13 mouse cellular contexts compared by ENCODE assay signal in genomic region chr4:106261901-106262560, GRCm38 (mm10). TPM values are rescaled to one million over a fixed set of nuclear protein-coding genes. Genes with fewer than 3 reads are reported as not detected.
DNase-seq lines count a peak whose midpoint lies in the region; ATAC-seq and TF ChIP-seq lines count a peak whose summit lies in the region.
"Had no signal": no experiment of that assay in that cellular context is flagged by ENCODE, and none has a peak within 500 bp of the region (broad histone marks: within the 10 kb centered on the region; RNA-seq: fewer than 3 reads in every experiment).

No protein-coding gene starts in this region.

- H3K9ac ChIP-seq in forebrain, embryonic 15.5 days (replicated peaks), result no peak overlapping the region
- H3K9ac ChIP-seq in forebrain, embryonic 12.5 days, result no peak overlapping the region
- H3K9ac ChIP-seq: embryonic facial prominence, embryonic 15.5 days had no signal

- H3K9me3 ChIP-seq in forebrain, embryonic 15.5 days, result no peaks in the 10 kb centered on the region
- H3K9me3 ChIP-seq in forebrain, embryonic 12.5 days, result no peaks in the 10 kb centered on the region
- H3K9me3 ChIP-seq: embryonic facial prominence, embryonic 15.5 days; G1E had no signal

- no peaks in the 10 kb centered on the region for H3K27me3 ChIP-seq in forebrain, embryonic 15.5 days
- H3K27me3 ChIP-seq in forebrain, embryonic 12.5 days, result no peaks in the 10 kb centered on the region
- no peaks in the 10 kb centered on the region for H3K27me3 ChIP-seq in kidney, adult 2 months (replicated peaks; ENCODE audit: control insufficient read depth, insufficient read depth, low read length)
- H3K27me3 ChIP-seq: embryonic facial prominence, embryonic 15.5 days had no signal

- H3K4me1 ChIP-seq in forebrain, embryonic 15.5 days, result peaks cover 18% of the 10 kb centered on the region
- H3K4me1 ChIP-seq in forebrain, embryonic 12.5 days, result no peaks in the 10 kb centered on the region
- peaks cover 25% of the 10 kb centered on the region; the same call in 1 of the 2 replicates for H3K4me1 ChIP-seq in kidney, adult 2 months (ENCODE audit: control insufficient read depth, insufficient read depth, low read length)

- WGBS in forebrain, embryonic 15.5 days, result 26% methylated on average over 3 of the region's 3 CpGs
- WGBS in forebrain, embryonic 12.5 days, result 70% methylated on average over 3 of the region's 3 CpGs
- 24% methylated on average over 3 of the region's 3 CpGs for WGBS in kidney, adult 2 months

- no peak overlapping the region for H3K4me2 ChIP-seq in forebrain, embryonic 15.5 days (replicated peaks)
- H3K4me2 ChIP-seq in forebrain, embryonic 12.5 days, result no peak overlapping the region
- H3K4me2 ChIP-seq: embryonic facial prominence, embryonic 15.5 days had no signal

- H3K36me3 ChIP-seq in forebrain, embryonic 15.5 days, result no peaks in the 10 kb centered on the region
- H3K36me3 ChIP-seq in forebrain, embryonic 12.5 days (replicated peaks), result no peaks in the 10 kb centered on the region
- H3K36me3 ChIP-seq in kidney, adult 2 months (ENCODE audit: control insufficient read depth, insufficient read depth, low read length), result no peaks in the 10 kb centered on the region
- H3K36me3 ChIP-seq: embryonic facial prominence, embryonic 15.5 days; G1E had no signal

- ATAC-seq in forebrain, embryonic 15.5 days (replicated peaks), result peak; percentile 70
- ATAC-seq in forebrain, embryonic 12.5 days (ENCODE audit: low FRiP score), result no peak

- no peak for TF ChIP-seq POLR2A in kidney, adult 2 months (IDR thresholded peaks at IDR 0.05; ENCODE audit: low read depth, low read length)

- peak; percentile 77 for DNase-seq in kidney, adult 2 months
- DNase-seq in kidney, postnatal 10 days, result no peak
- DNase-seq in right cerebral cortex, adult 18-20 months, result peak; percentile 25
- DNase-seq in right cerebral cortex, postnatal 4 days, result no peak
- peak; percentile 75 for DNase-seq in telencephalon, adult 2 months (ENCODE audit: low read depth, low spot score)
- no peak for DNase-seq in adipocyte (ENCODE audit: low spot score)
- DNase-seq: cerebellum, postnatal 36 days; lung, adult 2 months had no signal

- no peak overlapping the region for H3K4me3 ChIP-seq in forebrain, embryonic 15.5 days
- no peak overlapping the region for H3K4me3 ChIP-seq in forebrain, embryonic 12.5 days (replicated peaks)
- no peak overlapping the region for H3K4me3 ChIP-seq in kidney, adult 2 months (ENCODE audit: insufficient read depth, low read depth, low read length)
- H3K4me3 ChIP-seq: embryonic facial prominence, embryonic 15.5 days; myocyte had no signal

- peak overlapping the region; percentile 80 for H3K27ac ChIP-seq in forebrain, embryonic 15.5 days (replicated peaks)
- no peak overlapping the region for H3K27ac ChIP-seq in forebrain, embryonic 12.5 days
- H3K27ac ChIP-seq in kidney, adult 2 months (ENCODE audit: insufficient read depth, low read depth, low read length), result peak overlapping the region; percentile 98
- H3K27ac ChIP-seq: embryonic facial prominence, embryonic 15.5 days had no signal

- TF ChIP-seq CTCF in kidney, adult 2 months (conservative IDR thresholded peaks at IDR 0.05; ENCODE audit: insufficient read depth, insufficient read length, low read depth, low read length), result no peak

RNA-seq across cellular contexts. Expression of gene Usp24, which starts 54.0 kb away (rescaled TPM):
- polyA plus RNA-seq in forebrain, embryonic 15.5 days (2015; fragmentation: Nextera tagmentation; extraction: Ambion mirVana), result 8.9 and 9.0 TPM in 2 replicates
- polyA plus RNA-seq in forebrain, embryonic 12.5 days (2016; fragmentation: Nextera tagmentation; extraction: Ambion mirVana), result 11.7 and 13.7 TPM in 2 replicates
- 21.4 and 22.3 TPM in 2 replicates for polyA plus RNA-seq in kidney, adult 2 months (2012; rRNA removed)

Comparison
In these comparisons a context has a peak if more than half of its experiments do, and no peak if none do; other contexts are left out.
1. DNase-seq: peak in kidney, adult 2 months (single experiment), right cerebral cortex, adult 18-20 months (single experiment) and telencephalon, adult 2 months (single experiment); none in kidney, postnatal 10 days (single experiment), right cerebral cortex, postnatal 4 days (single experiment) and adipocyte (single experiment).